Mouse (Mus musculus) heart, postnatal 0 days (tissue): ENCODE measurements around the gene Ppp1r16b. TPM values are rescaled to one million over a fixed set of nuclear protein-coding genes. Genes with fewer than 3 reads are reported as not detected.
A peak's percentile ranks its signal among the peaks of the same experiment; 100 is the strongest.

Source experiments
- ATAC-seq: fragments of 200-750 bp; cut with Nextera tagmentation; 2 replicates; pipeline ENCODE4 v1.8.0; 2017; ENCODE audit warnings: low read depth, moderate number of reproducible peaks, moderate library complexity; ENCODE audit not compliant: insufficient read depth
- DNase-seq: peaks from one replicate; pipeline ENCODE4 v3.0.0-alpha.2; 2016; ENCODE audit warnings: low spot score
- H3K27ac ChIP-seq: fragments of 300-500 bp; sonication (generic); 2 replicates; pipeline ENCODE4 v1.5.1; 2014; ENCODE audit warnings: low read depth, mild to moderate bottlenecking
- H3K27me3 ChIP-seq: fragments of 300-500 bp; sonication (generic); 2 replicates; pipeline ENCODE4 v1.6.1; 2014; ENCODE audit warnings: low read length, mixed read lengths; ENCODE audit not compliant: control insufficient read depth, insufficient read depth
- H3K36me3 ChIP-seq: fragments of 300-500 bp; sonication (generic); replicated peaks from 2 replicates; pipeline ENCODE4 v1.6.1; 2014; ENCODE audit warnings: low read length, mixed read lengths; ENCODE audit not compliant: control insufficient read depth, insufficient read depth
- H3K4me1 ChIP-seq: fragments of 300-500 bp; sonication (generic); 2 replicates; pipeline ENCODE4 v1.6.1; 2014; ENCODE audit warnings: antibody characterized with exemption; ENCODE audit not compliant: control insufficient read depth, insufficient read depth
- H3K4me2 ChIP-seq: fragments of 300-500 bp; sonication (generic); 2 replicates; pipeline ENCODE4 v1.6.1; 2014; ENCODE audit warnings: low read depth, mild to moderate bottlenecking, low read length, moderate library complexity
- H3K4me3 ChIP-seq: fragments of 300-500 bp; sonication (generic); 2 replicates; pipeline ENCODE4 v1.5.1; 2014; ENCODE audit warnings: low read depth, low read length
- H3K9ac ChIP-seq: fragments of 300-500 bp; sonication (generic); replicated peaks from 2 replicates; pipeline ENCODE4 v1.6.1; 2014; ENCODE audit warnings: low read depth, low read length, mixed read lengths
- H3K9me3 ChIP-seq: fragments of 300-500 bp; sonication (generic); replicated peaks from 2 replicates; pipeline ENCODE4 v1.6.1; 2016; ENCODE audit warnings: low read length; ENCODE audit not compliant: control insufficient read depth
- CTCF ChIP-seq: IDR thresholded peaks from 2 replicates; pipeline ENCODE4 v1.5.1; 2016; ENCODE audit warnings: antibody characterized with exemption, control low read depth, low read depth
- EP300 ChIP-seq: IDR thresholded peaks from 2 replicates; pipeline ENCODE4 v1.6.1; 2016; ENCODE audit warnings: antibody characterized with exemption, low read depth
- WGBS: fragments of 180-500 bp; shearing (Covaris S2); extraction: QIAGEN DNeasy Blood & Tissue Kit; methylation state at CpG from one replicate; pipeline ENCODE4 v1.1.7; 2014; 5-methylcytosine and 5-hydroxymethylcytosine counted together
- polyA plus RNA-seq: library from polyadenylated mRNA; unstranded; fragments of >200 nt; fragmentation: Nextera tagmentation; extraction: Ambion mirVana; gene quantifications from 2 replicates; pipeline ENCODE4 v1.2.1, GENCODE M21; 2015
- total RNA-seq: library from RNA; depleted of rRNA; stranded (reverse); fragments of >200 nt; gene quantifications from 2 replicates; pipeline ENCODE4 v1.2.3, GENCODE M21; 2014; ENCODE audit warnings: low replicate concordance

Ppp1r16b gene
- total and polyA plus RNA-seq, 2 experiments from 2014 or later, result 3.7 to 5.1 TPM

DNA sequence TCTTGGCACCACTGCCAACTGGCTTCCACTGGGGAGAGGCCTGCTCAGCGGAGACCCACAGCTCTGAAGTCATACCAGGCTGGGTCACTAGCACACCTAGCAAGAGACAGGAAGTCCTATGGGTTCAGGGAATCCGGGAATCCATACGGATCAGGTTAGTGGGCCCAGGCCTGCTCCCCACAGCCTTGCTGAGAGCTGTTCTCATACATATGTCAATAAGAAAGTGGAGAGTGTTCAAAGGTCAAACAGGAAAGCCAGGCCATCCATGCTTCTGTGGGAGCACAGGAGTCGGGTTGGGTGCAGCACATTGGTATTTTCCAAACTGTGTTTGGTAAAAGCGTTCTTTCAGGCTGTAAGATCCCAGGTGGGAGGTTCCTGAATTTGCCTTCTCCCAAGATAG lies 97.1 kb downstream of the Ppp1r16b start:
- Histone ChIP-seq H3K4me3 (no peak overlapping the region), H3K36me3 (no peaks in the 10 kb centered on the region), H3K4me2 (no peak overlapping the region), H3K4me1 (no peaks in the 10 kb centered on the region), H3K9me3 (no peaks in the 10 kb centered on the region), H3K27me3 (no peaks in the 10 kb centered on the region), H3K27ac (no peak overlapping the region), H3K9ac (no peak overlapping the region)
- no peak for ATAC-seq
- WGBS, result 87% methylated on average over 5 of the region's 5 CpGs
- no peak for DNase-seq
- TF ChIP-seq CTCF, result no peak
- TF ChIP-seq EP300, result no peak

DNA sequence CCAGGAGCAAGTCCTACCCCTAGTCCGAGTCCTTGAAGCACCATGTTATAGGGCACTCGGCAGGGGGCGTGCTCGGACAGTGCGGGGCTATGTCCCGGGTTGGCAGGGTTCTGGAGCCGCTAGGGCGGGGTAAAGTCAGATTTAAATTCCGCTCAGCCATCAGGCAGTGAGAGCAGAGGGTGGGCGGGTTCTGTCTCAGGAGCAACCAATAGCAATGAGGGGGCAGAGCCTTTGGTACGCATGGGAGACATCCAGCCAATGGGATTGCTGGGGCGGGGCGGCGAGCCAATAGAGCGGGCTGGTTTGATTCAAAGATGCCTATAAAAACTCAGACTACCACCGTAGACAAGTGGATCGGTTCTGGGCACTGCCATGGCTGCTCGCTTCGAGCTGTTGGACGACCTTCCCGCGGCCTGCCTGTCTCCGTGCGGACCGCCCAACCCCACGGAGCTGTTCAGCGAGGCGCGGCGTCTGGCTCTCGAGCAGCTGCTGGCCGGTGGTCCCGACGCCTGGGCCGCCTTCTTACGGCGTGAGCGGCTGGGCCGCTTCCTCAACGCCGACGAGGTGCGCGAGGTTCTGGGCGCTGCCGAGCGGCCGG lies 102.6 kb downstream of the Ppp1r16b start, which contains the start of gene Fam83d:
Fam83d (plus strand) TSS at position 352 of the 598 bp plus-strand sequence.
- Histone ChIP-seq H3K4me3 (peak within 1 kb of the TSS; percentile 82), H3K36me3 (no peaks in the 10 kb centered on the region), H3K9ac (peak within 1 kb of the TSS; percentile 74), H3K4me2 (peak within 1 kb of the TSS; percentile 100), H3K27me3 (no peaks in the 10 kb centered on the region), H3K4me1 (peaks cover 33% of the 10 kb centered on the region), H3K27ac (peak within 1 kb of the TSS; percentile 70), H3K9me3 (no peaks in the 10 kb centered on the region)
- ATAC-seq (peak; percentile 99), DNase-seq (peak; percentile 99)
- TF ChIP-seq CTCF (peak; percentile 87), EP300 (no peak)
- under 1% methylated on average over 44 of the region's 48 CpGs for WGBS

DNA sequence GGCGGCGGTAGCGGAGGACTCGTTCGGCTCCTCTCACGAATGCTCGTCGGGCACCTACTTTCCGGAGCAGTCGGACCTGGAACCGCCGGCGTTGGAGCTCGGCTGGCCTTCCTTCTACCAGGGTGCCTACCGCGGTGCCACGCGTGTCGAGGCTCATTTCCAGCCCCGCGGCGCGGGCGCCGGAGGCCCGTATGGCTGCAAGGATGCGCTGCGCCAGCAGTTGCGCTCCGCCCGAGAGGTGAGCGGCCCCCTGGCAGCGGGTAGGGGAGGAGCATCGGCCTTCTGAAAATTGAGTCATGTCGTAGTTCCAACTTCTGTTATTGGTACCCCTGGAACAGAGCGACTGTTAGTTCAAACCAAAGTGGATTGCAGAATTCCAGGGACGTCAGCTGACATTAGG lies 103.2 kb downstream of the Ppp1r16b start:
- ATAC-seq (peak; percentile 22), DNase-seq (no peak)
- Histone ChIP-seq H3K4me3 (peak overlapping the region; percentile 82), H3K9ac (peak overlapping the region; percentile 74), H3K27me3 (no peaks in the 10 kb centered on the region), H3K27ac (peak overlapping the region; percentile 70), H3K36me3 (no peaks in the 10 kb centered on the region), H3K4me1 (peaks cover 33% of the 10 kb centered on the region), H3K9me3 (no peaks in the 10 kb centered on the region), H3K4me2 (peak overlapping the region; percentile 100)
- TF ChIP-seq CTCF, result no peak
- no peak for TF ChIP-seq EP300
- under 1% methylated on average over 37 of the region's 37 CpGs for WGBS

DNA sequence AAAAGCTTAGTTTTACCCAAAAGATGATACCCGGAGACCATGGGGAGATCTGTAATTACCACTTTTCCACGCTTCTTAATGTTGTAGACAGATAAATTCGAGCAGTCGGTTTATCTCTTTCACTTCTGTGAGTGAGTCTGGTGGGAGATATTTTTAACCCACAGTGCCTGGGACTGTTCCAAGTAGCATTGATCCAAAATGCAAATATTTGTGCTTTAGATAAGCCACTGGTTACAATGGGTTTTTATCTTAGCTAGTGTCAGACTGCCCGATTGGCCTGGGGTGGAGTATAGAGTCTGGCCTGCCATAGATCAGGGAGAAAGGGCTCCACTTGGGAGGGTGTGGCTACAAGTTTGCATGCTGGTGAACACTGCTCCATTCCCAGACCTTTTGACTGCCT lies 103.6 kb downstream of the Ppp1r16b start:
- Histone ChIP-seq H3K36me3 (no peaks in the 10 kb centered on the region), H3K9me3 (no peaks in the 10 kb centered on the region), H3K27me3 (no peaks in the 10 kb centered on the region), H3K9ac (peak overlapping the region; percentile 43), H3K4me1 (peaks cover 36% of the 10 kb centered on the region), H3K27ac (0 out of 2 replicates have a peak overlapping the region, but pooled peaks have one; percentile 12), H3K4me3 (peak overlapping the region; percentile 82), H3K4me2 (peak overlapping the region; percentile 100)
- DNase-seq, result no peak
- ATAC-seq, result no peak
- no peak for TF ChIP-seq CTCF
- TF ChIP-seq EP300, result no peak
- 2% methylated on average over 5 of the region's 5 CpGs for WGBS

DNA sequence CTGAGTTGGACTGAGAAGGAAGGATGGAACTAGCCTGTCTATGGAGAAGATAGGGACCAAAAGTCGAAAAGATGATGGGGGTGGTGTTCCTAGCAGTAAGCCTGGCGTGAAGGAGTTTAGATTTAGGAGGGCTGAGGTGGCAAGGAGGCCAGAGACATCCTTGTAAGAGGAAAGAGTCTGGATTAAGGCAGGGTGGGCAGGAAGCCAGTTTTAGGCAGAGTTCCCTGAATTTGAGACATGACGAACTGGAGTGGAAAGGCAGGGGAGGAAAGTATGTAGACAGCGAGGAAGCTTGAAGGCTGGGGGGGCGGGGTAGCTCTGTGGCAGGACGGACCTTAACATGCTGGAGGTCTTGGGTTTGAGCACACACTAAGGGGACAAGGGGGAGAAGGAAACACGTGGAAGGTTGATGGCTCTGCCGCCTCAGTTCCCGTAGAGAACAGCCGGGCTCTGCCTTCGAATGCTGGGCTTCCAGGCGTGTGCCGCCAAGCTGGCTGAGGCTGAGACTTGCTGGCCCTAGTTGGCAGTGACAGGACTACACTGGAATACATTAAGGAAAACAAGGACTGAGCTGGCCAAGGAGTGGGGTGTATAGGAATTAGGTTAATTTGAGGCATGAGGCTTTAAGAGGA lies 105.0 kb downstream of the Ppp1r16b start:
- Histone ChIP-seq H3K36me3 (no peaks in the 10 kb centered on the region), H3K4me3 (peak overlapping the region; percentile 82), H3K9ac (peak overlapping the region; percentile 43; the same call in 1 of the 2 replicates), H3K9me3 (no peaks in the 10 kb centered on the region), H3K4me1 (peaks cover 42% of the 10 kb centered on the region), H3K4me2 (peak overlapping the region; percentile 100), H3K27me3 (no peaks in the 10 kb centered on the region), H3K27ac (no peak overlapping the region)
- 18% methylated on average over 13 of the region's 13 CpGs for WGBS
- ATAC-seq, result no peak
- no peak for DNase-seq
- TF ChIP-seq CTCF (no peak), EP300 (no peak)
